Mouse (Mus musculus) forebrain, embryonic 16.5 days (tissue): Measurements from ENCODE around the gene Crtc2. TPM values are rescaled to one million over a fixed set of nuclear protein-coding genes. Genes with fewer than 3 reads are reported as not detected.

ENCODE experiments used
- ATAC-seq: fragments of 200-750 bp; cut with Nextera tagmentation; 2 replicates; pipeline ENCODE4 v1.8.0; 2017; ENCODE audit warnings: mild to moderate bottlenecking, moderate library complexity
- H3K27ac ChIP-seq: fragments of 300-500 bp; sonication (generic); 2 replicates; pipeline ENCODE4 v1.5.1; 2014; ENCODE audit warnings: low read length, control low read depth
- H3K27me3 ChIP-seq: fragments of 300-500 bp; sonication (generic); replicated peaks from 2 replicates; pipeline ENCODE4 v1.6.1; 2014; ENCODE audit warnings: low read length; ENCODE audit not compliant: control insufficient read depth, insufficient read depth
- H3K36me3 ChIP-seq: fragments of 300-500 bp; sonication (generic); 2 replicates; pipeline ENCODE4 v1.6.1; 2014; ENCODE audit not compliant: control insufficient read depth, insufficient read depth
- H3K4me1 ChIP-seq: fragments of 300-500 bp; sonication (generic); replicated peaks from 2 replicates; pipeline ENCODE4 v1.6.1; 2014; ENCODE audit warnings: low read length; ENCODE audit not compliant: control insufficient read depth, insufficient read depth
- H3K4me2 ChIP-seq: fragments of 300-500 bp; sonication (generic); 2 replicates; pipeline ENCODE4 v1.6.1; 2014; ENCODE audit warnings: mild to moderate bottlenecking, low read length, control low read depth
- H3K4me3 ChIP-seq: fragments of 300-500 bp; sonication (generic); replicated peaks from 2 replicates; pipeline ENCODE4 v1.5.1; 2014; ENCODE audit warnings: mild to moderate bottlenecking, low read length, control low read depth
- H3K9ac ChIP-seq: fragments of 300-500 bp; sonication (generic); replicated peaks from 2 replicates; pipeline ENCODE4 v1.6.1; 2014; ENCODE audit warnings: low read depth, low read length, control low read depth
- H3K9me3 ChIP-seq: fragments of 300-500 bp; sonication (generic); 2 replicates; pipeline ENCODE4 v1.6.1; 2016; ENCODE audit warnings: low read length; ENCODE audit not compliant: control insufficient read depth
- WGBS: fragments of 180-500 bp; shearing (Covaris S2); extraction: QIAGEN DNeasy Blood & Tissue Kit; methylation state at CpG from one replicate; pipeline ENCODE4 v1.1.7; 2014; 5-methylcytosine and 5-hydroxymethylcytosine counted together
- polyA plus RNA-seq: library from polyadenylated mRNA; unstranded; fragments of >200 nt; fragmentation: Nextera tagmentation; extraction: Ambion mirVana; gene quantifications from 2 replicates; pipeline ENCODE4 v1.2.1, GENCODE M21; 2015

Crtc2 gene
- polyA plus RNA-seq, 1 experiment from 2014 or later: 23.2 TPM

DNA sequence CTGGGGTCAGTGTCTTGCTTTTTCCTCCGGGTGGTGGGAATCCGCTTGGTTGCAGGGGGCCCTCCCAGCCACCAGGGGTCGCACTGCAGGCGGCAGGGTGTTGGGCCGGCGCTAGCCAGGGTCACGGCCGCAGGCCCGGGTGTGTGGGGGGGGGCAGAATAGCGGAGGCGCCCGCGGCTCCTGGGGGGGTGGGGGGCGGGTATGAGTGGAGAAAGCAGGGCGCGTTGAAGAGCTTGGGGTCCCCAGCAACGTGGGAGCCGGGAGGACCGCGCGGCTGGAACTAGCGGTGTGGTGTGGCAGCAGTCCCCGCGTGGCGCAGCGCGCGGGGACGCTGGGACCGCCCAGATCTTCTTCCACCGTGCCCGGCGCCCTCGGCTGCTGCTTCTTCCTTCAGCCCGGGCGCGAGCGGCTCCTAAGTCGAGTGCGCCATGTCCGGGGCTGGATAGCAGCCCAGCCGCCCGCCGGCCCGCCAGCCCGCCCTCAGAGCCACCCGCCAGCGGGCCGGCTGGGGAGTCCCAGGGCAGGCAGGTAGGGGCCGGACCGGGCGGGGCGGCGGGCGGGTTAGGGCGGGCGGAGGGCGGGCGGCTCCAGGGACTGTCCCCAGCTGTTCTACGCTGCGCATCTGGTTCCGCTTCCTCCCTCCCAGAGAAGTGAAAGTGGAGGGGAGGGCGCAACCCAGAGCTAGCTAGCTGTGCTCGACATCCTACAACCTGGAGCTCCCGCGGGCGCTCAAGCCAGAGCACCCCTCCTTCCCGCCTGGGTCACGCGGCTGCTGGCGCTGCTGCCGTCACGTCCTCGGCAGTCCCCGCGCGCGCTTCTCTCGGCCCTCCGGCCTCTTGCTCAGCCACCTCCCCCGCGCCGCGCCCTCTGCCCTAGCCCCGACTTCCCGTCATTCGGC, 11.3 kb downstream of the Crtc2 start, which contains the start of gene Dennd4b:
Gene Dennd4b (plus strand): TSS at position 152 of the 898 bp plus-strand sequence.
- H3K9ac ChIP-seq: peak within 1 kb of the TSS; percentile 88
- under 1% methylated on average over 80 of the region's 87 CpGs for WGBS
- peaks cover 22% of the 10 kb centered on the region for H3K36me3 ChIP-seq
- peak within 1 kb of the TSS; percentile 86 for H3K4me3 ChIP-seq
- no peaks in the 10 kb centered on the region for H3K9me3 ChIP-seq
- no peaks in the 10 kb centered on the region for H3K27me3 ChIP-seq
- H3K4me2 ChIP-seq: peak within 1 kb of the TSS; percentile 86
- peak; percentile 85 for ATAC-seq
- peaks cover 12% of the 10 kb centered on the region for H3K4me1 ChIP-seq
- peak within 1 kb of the TSS; percentile 89 for H3K27ac ChIP-seq

DNA sequence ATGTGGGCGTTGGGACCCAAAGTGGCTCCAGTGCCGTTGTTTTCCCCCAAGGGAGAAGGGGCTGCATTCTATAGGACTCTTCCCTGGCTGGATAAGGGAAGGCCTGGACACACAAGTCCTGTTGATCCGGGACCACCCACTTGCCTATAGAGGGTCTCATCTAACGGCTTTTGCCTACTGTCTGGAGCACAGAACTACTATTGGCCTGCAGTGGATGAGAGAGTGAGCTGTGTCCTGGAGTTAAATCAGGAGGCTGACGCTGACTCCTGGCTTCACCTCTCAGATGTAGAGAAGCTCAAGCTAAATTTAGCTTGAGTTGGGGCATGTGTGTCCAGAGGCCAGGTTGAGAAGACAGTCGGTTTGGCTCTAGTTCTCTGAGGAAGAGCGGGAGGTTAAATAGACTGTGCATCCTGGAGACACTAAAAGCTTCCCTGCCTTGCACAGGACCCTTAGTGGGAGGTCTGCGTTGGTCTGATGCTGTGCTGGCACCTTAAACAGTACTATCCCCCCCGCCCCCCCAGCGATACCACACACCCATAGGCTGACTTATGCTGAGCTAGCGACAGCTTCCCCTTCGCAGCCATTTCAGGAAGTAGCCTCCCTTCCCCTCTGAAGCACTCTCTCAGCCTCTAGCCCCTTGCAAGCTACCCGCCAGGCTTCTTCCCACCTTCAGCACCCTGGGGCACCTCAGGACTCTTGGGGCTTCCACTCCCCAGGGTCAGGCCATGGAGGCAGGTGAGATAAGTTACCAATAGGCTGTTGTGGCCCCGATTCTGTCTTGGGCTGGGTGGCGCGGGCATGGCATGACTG, 12.2 kb downstream of the Crtc2 start:
- H3K27ac ChIP-seq: peak overlapping the region; percentile 89
- H3K4me3 ChIP-seq: peak overlapping the region; percentile 86
- ATAC-seq: no peak; the same call in 1 of the 2 replicates
- no peaks in the 10 kb centered on the region for H3K27me3 ChIP-seq
- 29% methylated on average over 16 of the region's 16 CpGs for WGBS
- no peaks in the 10 kb centered on the region for H3K9me3 ChIP-seq
- H3K36me3 ChIP-seq: peaks cover 18% of the 10 kb centered on the region
- peaks cover 12% of the 10 kb centered on the region for H3K4me1 ChIP-seq
- peak overlapping the region; percentile 88 for H3K9ac ChIP-seq
- H3K4me2 ChIP-seq: peak overlapping the region; percentile 86

DNA sequence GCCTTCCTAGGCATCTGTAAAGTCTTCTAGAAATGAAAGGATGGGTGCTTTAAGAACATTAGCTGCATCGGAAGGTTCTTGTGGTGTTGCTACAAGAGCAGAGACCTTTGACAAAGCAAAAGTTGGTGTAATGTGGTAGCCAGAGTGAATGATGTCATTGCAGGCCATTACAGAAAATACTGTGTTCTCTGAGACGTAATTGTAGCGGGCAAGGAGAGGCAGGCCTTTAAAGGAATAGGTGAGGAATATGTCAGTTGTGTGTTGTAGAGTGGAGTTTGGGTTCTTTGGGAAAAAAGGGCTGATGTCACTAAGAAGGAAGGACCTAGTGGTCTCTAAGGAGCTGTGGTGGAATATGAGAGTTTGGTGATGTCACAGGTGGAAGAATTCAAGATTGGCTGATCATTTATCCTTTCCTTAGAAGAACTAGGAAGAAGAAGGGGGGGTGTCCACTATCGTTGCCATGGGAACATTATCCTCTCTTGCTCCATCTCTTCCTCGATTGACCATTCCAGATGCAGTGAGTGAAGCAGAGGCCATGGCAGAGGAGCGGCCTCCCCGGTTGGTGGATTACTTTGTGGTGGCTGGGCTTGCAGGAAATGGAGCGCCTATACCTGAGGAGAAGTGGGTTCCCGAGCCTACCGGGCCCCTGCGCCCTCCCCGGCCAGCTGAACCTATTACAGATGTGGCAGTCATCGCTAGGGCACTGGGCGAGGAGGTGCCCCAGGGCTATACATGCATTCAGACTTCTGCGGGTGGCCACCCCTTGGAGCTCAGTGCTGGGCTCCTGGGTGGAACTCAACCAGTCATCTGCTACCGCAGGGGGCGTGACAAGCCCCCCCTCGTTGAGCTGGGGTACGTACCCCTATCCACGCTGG, 13.2 kb downstream of the Crtc2 start:
- no peaks in the 10 kb centered on the region for H3K9me3 ChIP-seq
- ATAC-seq: no peak
- peaks cover 14% of the 10 kb centered on the region for H3K36me3 ChIP-seq
- no peak overlapping the region for H3K9ac ChIP-seq
- H3K27me3 ChIP-seq: no peaks in the 10 kb centered on the region
- no peak overlapping the region for H3K4me2 ChIP-seq
- no peak overlapping the region for H3K4me3 ChIP-seq
- peaks cover 12% of the 10 kb centered on the region for H3K4me1 ChIP-seq
- H3K27ac ChIP-seq: no peak overlapping the region
- 93% methylated on average over 20 of the region's 20 CpGs for WGBS

DNA sequence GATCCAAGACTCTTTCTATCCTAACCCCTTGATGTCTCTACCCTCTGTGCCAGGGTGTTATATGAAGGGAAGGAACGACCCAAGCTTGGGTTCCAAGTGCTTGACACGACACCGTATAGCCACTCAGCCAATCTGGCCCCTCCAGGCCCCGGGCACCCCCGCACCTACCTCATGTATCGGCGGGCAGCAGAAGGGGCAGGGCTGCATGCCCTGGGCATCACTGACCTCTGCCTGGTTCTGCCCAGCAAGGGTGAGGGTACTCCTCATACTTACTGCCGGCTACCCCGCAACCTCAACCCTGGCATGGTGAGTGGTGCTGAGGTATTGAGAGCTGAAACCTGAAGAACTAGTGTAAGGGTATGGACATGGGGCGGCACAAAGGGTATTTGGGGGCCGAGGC, 14.2 kb downstream of the Crtc2 start:
- no peak overlapping the region for H3K9ac ChIP-seq
- no peak for ATAC-seq
- WGBS: 97% methylated on average over 11 of the region's 11 CpGs

DNA sequence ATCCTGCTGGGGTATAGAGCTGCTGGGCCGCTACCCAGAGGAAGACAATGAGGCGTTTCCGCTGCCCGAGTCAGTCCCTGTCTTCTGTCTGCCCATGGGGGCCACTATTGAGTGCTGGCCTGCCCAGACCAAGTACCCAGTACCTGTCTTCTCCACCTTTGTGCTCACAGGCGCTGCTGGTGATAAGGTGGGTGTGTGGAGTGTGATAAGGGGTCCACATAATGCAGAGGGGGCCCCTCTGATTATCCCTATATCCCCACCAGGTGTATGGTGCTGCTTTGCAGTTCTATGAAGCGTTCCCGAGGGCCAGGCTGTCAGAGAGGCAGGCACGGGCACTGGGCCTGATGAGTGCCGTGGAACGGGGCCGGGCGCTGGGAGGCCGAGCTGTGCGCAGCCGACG, 15.0 kb downstream of the Crtc2 start:
- Histone ChIP-seq H3K4me2 (no peak overlapping the region), H3K9ac (no peak overlapping the region), H3K27me3 (no peaks in the 10 kb centered on the region), H3K9me3 (no peaks in the 10 kb centered on the region), H3K4me3 (no peak overlapping the region), H3K27ac (no peak overlapping the region), H3K4me1 (peaks cover 12% of the 10 kb centered on the region), H3K36me3 (peaks cover 5% of the 10 kb centered on the region)
- 82% methylated on average over 16 of the region's 16 CpGs for WGBS
- ATAC-seq: no peak

More for the DNA sequence above, 14.2 kb downstream of the Crtc2 start:
- H3K27me3 ChIP-seq: no peaks in the 10 kb centered on the region
- H3K4me2 ChIP-seq: no peak overlapping the region
- peaks cover 11% of the 10 kb centered on the region for H3K36me3 ChIP-seq
- no peak overlapping the region for H3K27ac ChIP-seq
- no peaks in the 10 kb centered on the region for H3K9me3 ChIP-seq
- H3K4me1 ChIP-seq: peaks cover 12% of the 10 kb centered on the region
- H3K4me3 ChIP-seq: no peak overlapping the region

DNA sequence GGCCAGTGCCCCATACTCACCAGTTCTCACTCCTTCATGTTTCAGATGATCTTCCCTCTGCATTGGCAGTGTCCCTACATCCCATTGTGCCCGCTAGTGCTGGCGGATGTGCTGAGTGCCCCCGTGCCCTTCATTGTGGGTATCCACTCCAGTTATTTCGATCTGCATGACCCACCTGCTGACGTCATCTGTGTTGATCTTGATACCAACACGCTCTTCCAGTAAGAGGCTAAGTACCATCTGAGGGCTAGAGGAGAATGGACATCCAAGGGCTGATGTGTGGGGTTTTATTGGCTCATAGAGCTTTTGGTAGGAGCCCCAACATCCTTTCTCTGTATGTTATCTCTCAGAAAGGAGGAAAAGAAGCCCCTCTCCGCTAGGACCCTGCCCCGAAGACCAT, 16.8 kb downstream of the Crtc2 start:
- H3K4me2 ChIP-seq: no peak overlapping the region
- no peaks in the 10 kb centered on the region for H3K27me3 ChIP-seq
- H3K36me3 ChIP-seq: peaks cover 2% of the 10 kb centered on the region; the same call in 1 of the 2 replicates
- no peaks in the 10 kb centered on the region for H3K9me3 ChIP-seq
- no peak overlapping the region for H3K27ac ChIP-seq
- no peak overlapping the region for H3K4me3 ChIP-seq
- peaks cover 8% of the 10 kb centered on the region for H3K4me1 ChIP-seq
- WGBS: 91% methylated on average over 8 of the region's 8 CpGs
- H3K9ac ChIP-seq: no peak overlapping the region
- no peak for ATAC-seq

DNA sequence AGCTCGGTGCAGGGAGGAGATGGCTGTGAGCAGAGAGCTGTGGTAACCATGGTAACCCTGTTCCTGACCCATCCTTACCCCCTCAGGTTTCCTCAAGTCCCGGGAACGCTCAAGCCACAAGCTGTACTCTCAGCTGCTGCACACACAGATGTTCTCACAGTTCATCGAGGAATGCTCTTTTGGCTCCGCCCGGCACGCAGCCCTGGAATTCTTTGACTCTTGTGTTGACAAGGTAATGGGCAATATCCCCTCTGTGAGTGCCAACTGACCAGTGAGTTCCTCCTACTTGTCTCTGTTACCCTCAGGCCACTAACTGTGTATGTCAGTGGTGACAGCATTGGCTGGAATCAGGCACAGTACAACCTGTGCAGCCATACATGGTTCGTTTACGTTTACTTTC, 18.2 kb downstream of the Crtc2 start:
- no peak overlapping the region for H3K4me2 ChIP-seq
- 76% methylated on average over 9 of the region's 9 CpGs for WGBS
- no peak overlapping the region for H3K4me3 ChIP-seq
- no peaks in the 10 kb centered on the region for H3K27me3 ChIP-seq
- no peak overlapping the region for H3K27ac ChIP-seq
- H3K36me3 ChIP-seq: peaks cover 5% of the 10 kb centered on the region
- no peak for ATAC-seq
- H3K9ac ChIP-seq: no peak overlapping the region
- H3K4me1 ChIP-seq: no peaks in the 10 kb centered on the region
- no peaks in the 10 kb centered on the region for H3K9me3 ChIP-seq

DNA sequence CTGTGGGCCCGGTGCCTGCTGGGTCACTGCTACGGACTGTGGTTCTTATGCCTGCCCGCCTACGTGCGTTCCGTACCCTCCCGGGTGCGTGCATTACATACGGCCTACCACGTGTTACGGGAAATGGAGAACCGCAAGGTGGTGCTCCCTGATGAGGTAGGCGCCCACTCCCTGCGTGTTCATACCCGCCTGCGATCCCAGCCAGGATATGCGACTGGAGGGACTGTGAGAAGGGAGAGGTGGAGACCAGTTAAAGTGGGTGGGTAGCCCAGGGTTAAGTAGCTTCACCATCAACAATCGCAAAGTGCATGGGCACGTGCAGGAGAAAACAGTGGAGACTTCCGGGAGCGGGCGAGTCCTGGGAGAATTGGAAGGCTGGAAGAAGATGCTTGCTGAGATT, 19.9 kb downstream of the Crtc2 start:
- Histone ChIP-seq H3K27ac (no peak overlapping the region), H3K9me3 (no peaks in the 10 kb centered on the region), H3K36me3 (peaks cover 7% of the 10 kb centered on the region), H3K4me3 (no peak overlapping the region), H3K27me3 (no peaks in the 10 kb centered on the region), H3K4me2 (no peak overlapping the region), H3K4me1 (no peaks in the 10 kb centered on the region), H3K9ac (no peak overlapping the region)
- 92% methylated on average over 22 of the region's 22 CpGs for WGBS
- no peak for ATAC-seq
